2 mouse cellular contexts compared by ENCODE assay signal in genomic region chr11:100046303-100046866, GRCm38 (mm10).
TF ChIP-seq lines count a peak whose summit lies in the region.

No protein-coding gene starts in this region.

TF ChIP-seq in CH12.LX, 34 proteins besides CTCF, POLR2A, EP300 and RAD21:
- TF ChIP-seq MXI1 (IDR thresholded peaks at IDR 0.05; ENCODE audit: low read depth, low read length): no peak
- no peak for TF ChIP-seq TBP (conservative IDR thresholded peaks at IDR 0.05; ENCODE audit: low read depth, low read length)
- no peak for TF ChIP-seq ZNF384 (IDR thresholded peaks at IDR 0.05; ENCODE audit: low read depth, low read length)
- TF ChIP-seq MAX (IDR thresholded peaks at IDR 0.05; ENCODE audit: low read length): no peak
- no peak for TF ChIP-seq MEF2A (IDR thresholded peaks at IDR 0.05; ENCODE audit: borderline replicate concordance, low read depth, low read length)
- TF ChIP-seq SIN3A (IDR thresholded peaks at IDR 0.05; ENCODE audit: low read length): no peak
- TF ChIP-seq RCOR1 (conservative IDR thresholded peaks at IDR 0.05; ENCODE audit: low read depth, low read length): no peak

TF ChIP-seq in myocyte, 11 proteins besides CTCF, POLR2A, EP300 and RAD21:
- peak; percentile 70 for TF ChIP-seq TCF3 (IDR thresholded peaks at IDR 0.05; ENCODE audit: insufficient read length, low read depth)
- TF ChIP-seq MYOD1 (IDR thresholded peaks at IDR 0.05; ENCODE audit: control insufficient read depth in 1 of 3, insufficient read length in 2 of 3, low read depth in 2 of 3): peak; percentile 65 to 97 (median 85)
- TF ChIP-seq E2F4 (IDR thresholded peaks at IDR 0.05; ENCODE audit: insufficient read depth): no peak
- TF ChIP-seq MYOG (IDR thresholded peaks at IDR 0.05; ENCODE audit: control insufficient read depth in 1 of 3, insufficient read depth in 1 of 3, insufficient read length in 2 of 3, low read depth in 2 of 3): peak; percentile 77 to 93 (median 93)
TF ChIP-seq in myocyte: peak in this region for 3.
